Mouse (Mus musculus) intestine, embryonic 14.5 days (tissue): ENCODE measurements at regions not wholly inside any gene's neighbourhood (a gene's known extent, or its start where the extent isn't known, plus 50 kb on each side); places are given as distances from the start of the nearest gene placed in this dataset. TPM values are rescaled to one million over a fixed set of nuclear protein-coding genes. Genes with fewer than 3 reads are reported as not detected.
A peak's percentile ranks its signal among the peaks of the same experiment; 100 is the strongest.

ENCODE experiments used
- ATAC-seq: fragments of 200-750 bp; cut with Nextera tagmentation; replicated peaks from 2 replicates; pipeline ENCODE4 v1.8.0; 2017; ENCODE audit warnings: low read depth, moderate number of reproducible peaks, moderate TSS enrichment, moderate library complexity; ENCODE audit not compliant: low FRiP score, low TSS enrichment
- DNase-seq: peaks from one replicate; pipeline ENCODE4 v3.0.0-alpha.2; 2018; ENCODE audit warnings: low spot score
- H3K27ac ChIP-seq: fragments of 300-500 bp; sonication (generic); 2 replicates; pipeline ENCODE4 v1.5.1; 2014; ENCODE audit warnings: low read depth, mild to moderate bottlenecking, control low read depth
- H3K27me3 ChIP-seq: fragments of 300-500 bp; sonication (generic); replicated peaks from 2 replicates; pipeline ENCODE4 v1.6.1; 2014; ENCODE audit warnings: low read length, control low read depth; ENCODE audit not compliant: control insufficient read depth, insufficient read depth
- H3K36me3 ChIP-seq: fragments of 300-500 bp; sonication (generic); 2 replicates; pipeline ENCODE4 v1.6.1; 2014; ENCODE audit warnings: low read length, control low read depth; ENCODE audit not compliant: control insufficient read depth, insufficient read depth
- H3K4me1 ChIP-seq: fragments of 300-500 bp; sonication (generic); replicated peaks from 2 replicates; pipeline ENCODE4 v1.6.1; 2014; ENCODE audit warnings: low read length, control low read depth, mixed read lengths; ENCODE audit not compliant: control insufficient read depth, insufficient read depth
- H3K4me2 ChIP-seq: fragments of 300-500 bp; sonication (generic); 2 replicates; pipeline ENCODE4 v1.6.1; 2014; ENCODE audit warnings: low read length
- H3K4me3 ChIP-seq: fragments of 300-500 bp; sonication (generic); 2 replicates; pipeline ENCODE4 v1.5.1; 2014; ENCODE audit warnings: low read depth, low read length, control low read depth, mixed read lengths
- H3K9ac ChIP-seq: fragments of 300-500 bp; sonication (generic); 2 replicates; pipeline ENCODE4 v1.6.1; 2014; ENCODE audit warnings: mild to moderate bottlenecking, low read length
- H3K9me3 ChIP-seq: fragments of 300-500 bp; sonication (generic); 2 replicates; pipeline ENCODE4 v1.6.1; 2016; ENCODE audit warnings: low read length, control low read depth; ENCODE audit not compliant: control insufficient read depth
- WGBS: fragments of 180-500 bp; shearing (Covaris S2); extraction: QIAGEN DNeasy Blood & Tissue Kit; methylation state at CpG from one replicate; pipeline ENCODE4 v1.1.7; 2014; 5-methylcytosine and 5-hydroxymethylcytosine counted together
- microRNA counts: library from miRNA; unstranded; fragments of <30 nt; microRNA quantifications from one replicate; lab custom pipeline; 2016
- microRNA-seq: library from miRNA; unstranded; fragments of <30 nt; microRNA quantifications from one replicate; pipeline ENCODE4, GENCODE M21; 2016

DNA sequence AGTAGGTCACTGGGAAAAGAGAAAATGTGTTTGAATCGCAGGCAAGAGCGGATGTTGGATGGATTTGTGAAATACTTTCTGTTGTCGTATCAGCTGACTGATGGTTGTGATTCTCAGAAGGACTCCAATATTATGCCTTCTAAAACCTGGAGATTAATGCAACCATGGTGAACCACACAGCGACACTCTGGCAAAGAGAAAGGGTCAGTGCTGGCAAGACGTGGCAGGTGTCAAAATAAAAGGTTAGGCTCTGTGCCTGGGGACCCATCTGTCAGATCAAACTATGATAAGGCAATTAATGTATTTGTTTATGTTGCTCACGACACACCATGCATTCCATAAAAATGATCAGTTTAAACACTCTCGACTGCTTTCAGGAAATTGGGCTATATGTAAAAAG is 50.0 kb upstream of the Dpyd start:
- 42% methylated on average over 7 of the region's 7 CpGs for WGBS
- no peaks in the 10 kb centered on the region for H3K4me1 ChIP-seq
- no peaks in the 10 kb centered on the region for H3K27me3 ChIP-seq
- no peak overlapping the region for H3K9ac ChIP-seq
- ATAC-seq (no peak), DNase-seq (no peak)
- no peak overlapping the region for H3K4me3 ChIP-seq
- no peaks in the 10 kb centered on the region for H3K36me3 ChIP-seq
- no peaks in the 10 kb centered on the region for H3K9me3 ChIP-seq
- no peak overlapping the region for H3K27ac ChIP-seq
- no peak overlapping the region for H3K4me2 ChIP-seq

MicroRNAs in the stretch of these regions (microRNA counts, 519-probe panel; counts per million panel counts)
- microRNA mmu-miR-137 (lab: Ali Mortazavi, UCI), result 4,306 counts per million, percentile 69 among the panel's probes with 10 or more counts

Small RNA genes in the stretch of these regions (microRNA-seq; reads per million reads assigned to microRNA genes)
- gene Gm24155 (not detected), gene Mir137 (2,614 reads per million, percentile 86 among the genes with 10 or more reads in this experiment)
